Mouse (Mus musculus) ES-Bruce4 (cell line): ENCODE data around the gene Gzmm. TPM values are rescaled to one million over a fixed set of nuclear protein-coding genes. Genes with fewer than 3 reads are reported as not detected.
A peak's percentile ranks its signal among the peaks of the same experiment; 100 is the strongest.

ENCODE experiments used
- H3K27ac ChIP-seq: 2 replicates; pipeline ENCODE4 v1.5.1; 2012; ENCODE audit warnings: low read length, inconsistent platforms; ENCODE audit not compliant: insufficient read depth
- H3K27me3 ChIP-seq: 2 replicates; pipeline ENCODE4 v1.6.1; 2012; ENCODE audit warnings: mild to moderate bottlenecking, low read length, inconsistent platforms; ENCODE audit not compliant: control insufficient read depth, poor library complexity, insufficient read depth, severe bottlenecking
- H3K36me3 ChIP-seq: 2 replicates; pipeline ENCODE4 v1.6.1; 2012; ENCODE audit warnings: inconsistent platforms, mild to moderate bottlenecking, low read length, moderate library complexity; ENCODE audit not compliant: control insufficient read depth, poor library complexity, insufficient read depth, severe bottlenecking
- H3K4me1 ChIP-seq: one replicate; pipeline ENCODE4 v1.8.1; 2011; ENCODE audit warnings: low read length; ENCODE audit not compliant: control insufficient read depth, insufficient read depth
- H3K4me3 ChIP-seq: 2 replicates; pipeline ENCODE4 v1.5.1; 2011; ENCODE audit warnings: low read depth, mild to moderate bottlenecking, low read length
- H3K9ac ChIP-seq: 2 replicates; pipeline ENCODE4 v1.6.1; 2012; ENCODE audit warnings: low read depth, mild to moderate bottlenecking, inconsistent platforms; ENCODE audit not compliant: poor library complexity, severe bottlenecking
- H3K9me3 ChIP-seq: replicated peaks from 2 replicates; pipeline ENCODE4 v1.6.1; 2012; ENCODE audit warnings: mild to moderate bottlenecking, low read length, inconsistent platforms; ENCODE audit not compliant: control insufficient read depth, poor library complexity, insufficient read depth, severe bottlenecking
- CTCF ChIP-seq: IDR thresholded peaks from one replicate; pipeline ENCODE4 v1.8.1; 2011; ENCODE audit warnings: low read depth, low read length
- EP300 ChIP-seq: IDR thresholded peaks from 2 replicates; pipeline ENCODE4 v1.6.1; 2011; ENCODE audit warnings: low read depth, low read length; ENCODE audit not compliant: insufficient read depth
- POLR2A ChIP-seq: IDR thresholded peaks from one replicate; pipeline ENCODE4 v1.8.1; 2011; ENCODE audit warnings: low read length; ENCODE audit not compliant: insufficient read depth
- polyA plus RNA-seq: library from polyadenylated mRNA; stranded (reverse); fragments of >200 nt; gene quantifications from 2 replicates; pipeline ENCODE4 v1.2.4, GENCODE M21; 2011; ENCODE audit warnings: low read depth; ENCODE audit not compliant: missing spikeins, insufficient read depth, insufficient read length

The Gzmm gene
- polyA plus RNA-seq, 1 experiment: 2.8 TPM

DNA sequence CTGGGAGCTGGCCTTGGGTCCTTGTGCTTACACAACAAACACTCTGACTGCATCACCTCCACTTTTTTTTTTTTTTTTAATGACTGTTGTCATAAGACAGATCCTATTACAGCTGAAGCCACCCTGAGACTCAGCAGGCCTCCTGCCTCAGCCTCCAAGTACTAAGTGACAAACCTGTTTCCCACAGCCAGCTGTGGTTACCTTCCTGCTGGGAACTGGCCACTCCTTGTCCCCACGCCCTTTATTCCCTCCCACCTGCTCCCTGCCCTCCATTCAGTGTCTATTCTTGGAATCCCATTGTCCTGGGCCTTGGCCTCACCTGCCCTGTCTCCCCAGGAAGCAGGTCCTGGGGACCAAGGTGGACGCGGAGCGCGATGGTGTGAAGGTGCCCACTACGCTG lies 1.3 kb upstream of the Gzmm start:
- Histone ChIP-seq H3K4me1 (peaks cover 1% of the 10 kb centered on the region), H3K9ac (no peak overlapping the region), H3K36me3 (peaks cover 44% of the 10 kb centered on the region), H3K9me3 (no peaks in the 10 kb centered on the region), H3K4me3 (no peak overlapping the region), H3K27me3 (no peaks in the 10 kb centered on the region), H3K27ac (no peak overlapping the region)
- peak; percentile 58 for TF ChIP-seq EP300
- TF ChIP-seq CTCF: no peak
- TF ChIP-seq POLR2A: no peak

DNA sequence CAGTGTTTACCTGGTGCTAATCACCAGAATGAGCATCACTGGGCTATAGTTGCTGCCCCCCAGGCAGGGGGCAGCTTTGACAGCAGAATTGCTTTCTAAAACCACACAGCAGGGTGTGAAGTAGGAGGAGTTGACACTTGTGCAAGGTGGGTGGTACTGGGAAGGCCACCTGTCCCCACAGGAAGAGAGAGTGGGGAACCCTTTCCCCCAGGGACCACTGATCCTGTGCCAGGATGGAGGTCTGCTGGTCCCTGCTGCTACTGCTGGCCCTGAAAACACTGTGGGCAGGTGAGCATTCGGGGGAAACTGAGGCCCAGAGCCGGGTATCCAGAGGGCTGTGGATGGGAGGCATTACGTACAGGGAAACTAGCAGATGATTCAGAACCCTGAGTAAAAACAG lies 358 bp downstream of the Gzmm start:
- Histone ChIP-seq H3K36me3 (peaks cover 38% of the 10 kb centered on the region), H3K9me3 (no peaks in the 10 kb centered on the region), H3K4me3 (no peak overlapping the region), H3K9ac (no peak overlapping the region), H3K27me3 (no peaks in the 10 kb centered on the region), H3K4me1 (peaks cover 1% of the 10 kb centered on the region), H3K27ac (no peak overlapping the region)
- TF ChIP-seq EP300 (no peak), CTCF (no peak), POLR2A (no peak)

DNA sequence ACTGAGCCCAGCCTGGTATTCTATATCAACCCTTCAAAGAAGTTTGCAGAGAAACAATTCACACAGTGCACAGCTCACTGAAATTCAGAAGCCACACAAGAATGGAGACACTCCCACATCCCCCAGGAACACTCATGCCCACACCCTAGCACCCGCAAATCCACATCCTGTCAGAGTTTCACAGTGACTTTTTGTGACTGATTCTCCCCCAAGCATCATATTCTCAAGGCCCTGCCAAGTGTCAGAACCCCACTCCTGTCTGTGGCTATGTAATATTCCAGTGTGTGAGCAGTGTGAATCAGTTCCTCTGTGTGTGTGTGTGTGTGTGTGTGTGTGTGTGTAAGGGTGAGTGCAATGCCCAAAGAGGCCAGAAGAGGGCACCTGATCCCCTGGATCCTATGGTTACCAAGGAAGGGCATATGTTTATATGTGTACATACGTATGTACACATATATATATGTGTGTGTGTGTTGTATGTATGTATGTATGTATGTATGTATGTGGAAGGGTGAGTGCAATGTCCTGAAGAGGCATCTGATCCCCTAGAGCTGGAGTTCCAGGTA lies 3.2 kb downstream of the Gzmm start:
- Histone ChIP-seq H3K9ac (no peak overlapping the region), H3K27me3 (no peaks in the 10 kb centered on the region), H3K4me3 (no peak overlapping the region), H3K9me3 (no peaks in the 10 kb centered on the region), H3K27ac (no peak overlapping the region), H3K36me3 (peaks cover 13% of the 10 kb centered on the region), H3K4me1 (peaks cover 2% of the 10 kb centered on the region)
- TF ChIP-seq EP300 (no peak), POLR2A (no peak), CTCF (no peak)

DNA sequence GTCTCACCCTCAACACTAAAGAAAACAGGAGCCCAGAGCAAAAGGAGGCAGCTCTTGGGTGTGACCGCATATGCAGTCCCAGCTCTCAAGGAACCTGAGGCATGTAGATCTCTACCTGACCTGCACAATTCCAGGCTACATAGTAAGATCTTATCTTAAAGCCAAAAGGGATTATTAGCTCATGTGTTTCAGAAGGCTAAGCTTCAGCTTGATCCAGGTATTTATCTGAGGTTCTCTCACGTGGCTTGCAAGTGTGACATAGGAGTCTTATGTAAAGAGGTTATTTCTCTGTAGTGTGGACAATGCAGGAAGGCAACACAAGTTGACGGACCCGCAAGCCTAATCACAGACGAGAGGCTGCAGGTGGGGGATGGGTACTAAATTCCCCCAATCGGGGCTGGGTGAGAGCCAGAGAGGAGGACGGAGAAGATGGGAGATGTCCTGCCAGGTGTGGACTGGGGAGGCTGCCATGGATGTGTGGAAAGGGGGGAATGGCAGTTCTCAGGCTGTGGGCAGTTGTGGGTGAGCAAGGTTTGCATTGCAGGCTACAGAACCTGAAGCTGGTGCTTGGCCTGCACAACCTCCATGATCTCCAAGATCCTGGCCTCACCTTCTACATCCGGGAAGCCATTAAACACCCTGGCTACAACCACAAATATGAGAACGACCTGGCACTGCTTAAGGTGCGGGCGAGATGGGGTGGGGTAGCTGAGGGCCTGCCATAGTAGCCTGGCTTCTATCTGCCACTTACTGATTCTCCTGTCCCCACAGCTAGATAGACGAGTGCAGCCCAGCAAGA lies 5.0 kb downstream of the Gzmm start:
- Histone ChIP-seq H3K4me3 (no peak overlapping the region), H3K4me1 (peaks cover 2% of the 10 kb centered on the region), H3K27ac (no peak overlapping the region), H3K36me3 (no peaks in the 10 kb centered on the region; the same call in 1 of the 2 replicates), H3K9ac (no peak overlapping the region), H3K27me3 (no peaks in the 10 kb centered on the region), H3K9me3 (no peaks in the 10 kb centered on the region)
- TF ChIP-seq POLR2A: no peak
- TF ChIP-seq CTCF: no peak
- TF ChIP-seq EP300: no peak

DNA sequence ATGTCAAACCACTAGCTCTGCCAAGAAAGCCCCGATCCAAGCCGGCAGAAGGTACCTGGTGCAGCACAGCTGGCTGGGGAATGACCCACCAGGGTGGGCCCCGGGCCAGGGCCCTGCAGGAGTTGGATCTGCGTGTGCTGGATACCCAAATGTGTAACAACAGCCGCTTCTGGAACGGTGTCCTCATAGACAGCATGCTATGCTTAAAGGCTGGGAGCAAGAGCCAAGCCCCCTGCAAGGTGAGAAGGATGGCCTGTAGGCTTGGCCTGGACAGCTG lies 5.5 kb downstream of the Gzmm start:
- H3K27ac ChIP-seq: no peak overlapping the region
- H3K4me3 ChIP-seq: no peak overlapping the region
- H3K4me1 ChIP-seq: peaks cover 2% of the 10 kb centered on the region
- H3K9ac ChIP-seq: no peak overlapping the region
- H3K27me3 ChIP-seq: no peaks in the 10 kb centered on the region
- H3K9me3 ChIP-seq: no peaks in the 10 kb centered on the region
- H3K36me3 ChIP-seq: no peaks in the 10 kb centered on the region
- no peak for TF ChIP-seq POLR2A
- TF ChIP-seq EP300: no peak
- TF ChIP-seq CTCF: no peak

DNA sequence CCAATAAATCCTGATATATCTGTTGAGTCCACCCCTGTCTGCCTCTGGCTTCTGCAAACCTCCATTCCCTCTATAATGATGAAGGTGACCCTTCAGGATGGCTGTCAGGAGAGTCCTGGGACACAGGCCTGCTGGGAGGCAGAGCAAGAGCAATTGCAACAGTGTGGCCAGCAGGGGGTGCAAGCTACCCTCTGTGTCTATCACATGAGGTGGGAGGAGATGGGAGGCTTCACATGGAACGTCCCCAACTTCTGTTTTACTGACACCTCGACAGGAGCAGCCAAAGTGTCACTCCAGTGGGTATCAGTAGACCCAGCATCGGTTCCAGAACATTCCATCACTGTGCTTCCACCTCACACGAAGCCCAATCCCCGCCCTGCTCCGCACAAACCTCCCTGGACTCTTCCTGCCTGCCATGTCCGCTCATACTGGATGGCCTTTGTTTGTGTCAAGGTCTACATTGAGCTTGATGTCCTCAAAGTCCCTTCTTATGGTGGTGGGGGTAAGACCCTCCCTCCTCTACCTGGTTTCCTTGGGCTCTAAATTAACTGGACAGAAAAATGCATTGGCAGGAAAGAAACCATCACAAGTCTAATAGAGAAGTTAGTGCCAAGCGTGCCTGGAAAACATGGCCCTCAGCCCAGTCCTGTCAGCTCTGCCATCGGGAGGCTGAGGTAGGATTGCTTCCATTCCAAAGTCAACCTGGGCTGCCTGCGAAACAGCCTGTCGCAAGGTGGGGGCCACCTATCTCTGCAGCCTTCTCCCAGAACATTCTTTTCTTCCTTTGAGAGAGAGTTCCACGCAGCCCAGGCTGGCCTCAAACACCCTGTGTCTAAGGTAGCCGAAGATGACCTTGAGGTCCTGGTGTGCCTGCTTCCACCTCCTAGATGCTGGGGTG lies 6.7 kb downstream of the Gzmm start:
- H3K4me1 ChIP-seq: peaks cover 2% of the 10 kb centered on the region
- H3K27ac ChIP-seq: no peak overlapping the region
- H3K36me3 ChIP-seq: no peaks in the 10 kb centered on the region
- TF ChIP-seq POLR2A (no peak), CTCF (peak; percentile 94)
- H3K4me3 ChIP-seq: no peak overlapping the region
- H3K9ac ChIP-seq: no peak overlapping the region
- H3K27me3 ChIP-seq: no peaks in the 10 kb centered on the region
- no peaks in the 10 kb centered on the region for H3K9me3 ChIP-seq
